Mouse (Mus musculus) heart, embryonic 16.5 days (tissue): ENCODE data around the gene Hip1r. TPM values are rescaled to one million over a fixed set of nuclear protein-coding genes. Genes with fewer than 3 reads are reported as not detected.

Source experiments
- ATAC-seq: fragments of 200-750 bp; cut with Nextera tagmentation; replicated peaks from 2 replicates; pipeline ENCODE4 v1.8.0; 2017; ENCODE audit warnings: moderate number of reproducible peaks; ENCODE audit not compliant: insufficient read depth, low FRiP score; ENCODE audit errors: extremely low read depth
- H3K27ac ChIP-seq: fragments of 300-500 bp; sonication (generic); 2 replicates; pipeline ENCODE4 v1.5.1; 2014; ENCODE audit warnings: mild to moderate bottlenecking, low read length, control low read depth, moderate library complexity
- H3K27me3 ChIP-seq: fragments of 300-500 bp; sonication (generic); 2 replicates; pipeline ENCODE4 v1.6.1; 2014; ENCODE audit warnings: low read length, mixed read lengths; ENCODE audit not compliant: control insufficient read depth, insufficient read depth
- H3K36me3 ChIP-seq: fragments of 300-500 bp; sonication (generic); 2 replicates; pipeline ENCODE4 v1.6.1; 2014; ENCODE audit not compliant: control insufficient read depth, insufficient read depth
- H3K4me1 ChIP-seq: fragments of 300-500 bp; sonication (generic); 2 replicates; pipeline ENCODE4 v1.6.1; 2014; ENCODE audit warnings: low read length, mixed read lengths; ENCODE audit not compliant: control insufficient read depth, insufficient read depth
- H3K4me2 ChIP-seq: fragments of 300-500 bp; sonication (generic); 2 replicates; pipeline ENCODE4 v1.6.1; 2014; ENCODE audit warnings: low read depth, mild to moderate bottlenecking, control low read depth, low read length
- H3K4me3 ChIP-seq: fragments of 300-500 bp; sonication (generic); 2 replicates; pipeline ENCODE4 v1.5.1; 2014; ENCODE audit warnings: mild to moderate bottlenecking, control low read depth, low read length
- H3K9ac ChIP-seq: fragments of 300-500 bp; sonication (generic); 2 replicates; pipeline ENCODE4 v1.6.1; 2014; ENCODE audit warnings: low read length, control low read depth
- H3K9me3 ChIP-seq: fragments of 300-500 bp; sonication (generic); replicated peaks from 2 replicates; pipeline ENCODE4 v1.6.1; 2016; ENCODE audit warnings: low read length; ENCODE audit not compliant: control insufficient read depth
- WGBS: fragments of 180-500 bp; shearing (Covaris S2); extraction: QIAGEN DNeasy Blood & Tissue Kit; methylation state at CpG from one replicate; pipeline ENCODE4 v1.1.7; 2014; 5-methylcytosine and 5-hydroxymethylcytosine counted together
- polyA plus RNA-seq: library from polyadenylated mRNA; unstranded; fragments of >200 nt; fragmentation: Nextera tagmentation; extraction: Ambion mirVana; gene quantifications from 2 replicates; pipeline ENCODE4 v1.2.1, GENCODE M21; 2015

The Hip1r gene
- polyA plus RNA-seq, 1 experiment from 2014 or later: 11.2 TPM

DNA sequence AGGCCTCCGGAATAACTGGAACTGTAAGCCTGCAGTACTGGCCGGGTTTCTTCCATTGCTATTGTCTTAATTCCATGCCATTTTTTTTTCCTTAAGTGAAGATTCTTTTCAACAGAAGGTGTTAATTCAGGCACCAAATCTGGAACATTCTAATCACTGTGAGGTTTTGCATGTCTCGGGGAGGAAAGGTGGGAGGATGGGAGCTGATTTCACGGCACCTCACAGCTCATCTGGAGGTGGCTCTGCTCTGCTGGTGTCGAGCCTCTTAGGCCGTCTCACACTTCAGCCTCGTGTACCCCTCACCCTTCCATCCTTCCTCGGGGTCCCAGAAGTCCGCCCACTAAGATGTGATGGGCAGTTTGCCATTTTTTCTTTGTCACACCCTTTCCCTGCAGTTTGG lies 67.7 kb downstream of the Hip1r start:
- no peak overlapping the region for H3K9ac ChIP-seq
- H3K27ac ChIP-seq: peak overlapping the region; percentile 30; the same call in 1 of the 2 replicates
- H3K36me3 ChIP-seq: no peaks in the 10 kb centered on the region
- H3K9me3 ChIP-seq: no peaks in the 10 kb centered on the region
- ATAC-seq: no peak
- WGBS: 43% methylated on average over 9 of the region's 9 CpGs
- no peaks in the 10 kb centered on the region for H3K27me3 ChIP-seq
- H3K4me3 ChIP-seq: no peak overlapping the region
- H3K4me1 ChIP-seq: peaks cover 16% of the 10 kb centered on the region
- H3K4me2 ChIP-seq: no peak overlapping the region

DNA sequence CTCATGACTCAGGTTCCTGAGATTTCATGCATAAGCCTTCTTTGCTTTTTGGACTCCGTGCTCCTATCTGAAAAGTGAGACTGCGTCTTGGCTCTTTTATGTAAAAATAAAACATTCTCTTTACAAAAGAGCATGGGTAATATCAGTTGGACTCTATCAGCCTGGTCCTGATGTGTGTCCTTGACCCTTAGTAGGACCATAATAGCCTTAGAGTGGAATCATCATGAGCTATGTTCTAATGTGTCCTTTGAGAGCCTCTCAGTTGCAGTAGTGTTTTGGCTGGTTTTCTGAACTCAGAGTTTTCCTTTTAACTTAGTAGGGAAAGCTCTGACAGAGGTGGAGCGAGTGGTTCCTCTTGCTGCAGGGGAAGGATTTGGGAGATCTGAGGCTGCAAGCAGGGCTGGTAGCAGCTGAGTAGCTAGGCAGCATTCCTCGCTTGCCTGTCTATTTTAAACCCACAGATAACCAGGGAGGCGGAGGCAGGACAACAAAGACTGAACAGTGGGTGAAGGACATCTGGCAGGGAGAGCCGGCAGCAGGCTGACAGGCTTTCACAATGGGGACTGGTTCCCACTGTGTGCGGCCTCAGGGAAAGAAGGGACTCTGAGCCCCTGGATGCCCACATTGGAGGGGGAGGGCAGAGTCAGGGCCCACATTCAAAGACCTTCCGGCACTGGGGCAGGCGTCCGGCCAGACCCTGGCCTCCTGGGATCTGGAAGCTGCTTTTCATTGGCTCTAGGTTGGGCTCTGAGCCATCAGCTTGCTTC lies 70.0 kb downstream of the Hip1r start:
- Histone ChIP-seq H3K9ac (peak overlapping the region; percentile 45), H3K4me1 (peaks cover 19% of the 10 kb centered on the region; the same call in 1 of the 2 replicates), H3K9me3 (no peaks in the 10 kb centered on the region), H3K4me2 (no peak overlapping the region), H3K4me3 (no peak overlapping the region), H3K27me3 (no peaks in the 10 kb centered on the region), H3K36me3 (no peaks in the 10 kb centered on the region), H3K27ac (peak overlapping the region; percentile 88)
- WGBS: 13% methylated on average over 10 of the region's 10 CpGs
- peak; percentile 84 for ATAC-seq

DNA sequence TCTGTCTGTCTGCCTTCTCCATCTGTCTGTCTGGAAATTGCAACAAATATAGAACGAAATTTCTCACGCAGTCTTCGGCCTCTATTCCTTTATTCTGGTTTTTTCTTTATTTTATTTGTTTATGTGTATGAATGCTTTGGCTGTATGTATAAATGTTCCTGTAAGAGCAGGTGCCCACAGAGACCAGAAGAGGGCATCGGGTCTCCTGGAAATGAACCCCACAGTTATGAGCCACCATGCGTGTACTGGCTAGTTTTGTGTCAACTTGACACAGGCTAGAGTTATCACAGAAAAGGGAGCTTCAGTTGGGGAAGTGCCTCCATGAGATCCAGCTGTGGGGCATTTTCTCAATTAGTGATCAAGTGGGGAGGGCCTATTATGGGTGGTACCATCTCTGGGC lies 70.6 kb downstream of the Hip1r start:
- Histone ChIP-seq H3K9ac (peak overlapping the region; percentile 1; the same call in 1 of the 2 replicates), H3K9me3 (no peaks in the 10 kb centered on the region), H3K27me3 (no peaks in the 10 kb centered on the region), H3K4me3 (no peak overlapping the region), H3K4me1 (peaks cover 19% of the 10 kb centered on the region; the same call in 1 of the 2 replicates), H3K4me2 (no peak overlapping the region), H3K27ac (peak overlapping the region; percentile 88), H3K36me3 (no peaks in the 10 kb centered on the region)
- WGBS: 59% methylated on average over 5 of the region's 5 CpGs
- ATAC-seq: no peak

DNA sequence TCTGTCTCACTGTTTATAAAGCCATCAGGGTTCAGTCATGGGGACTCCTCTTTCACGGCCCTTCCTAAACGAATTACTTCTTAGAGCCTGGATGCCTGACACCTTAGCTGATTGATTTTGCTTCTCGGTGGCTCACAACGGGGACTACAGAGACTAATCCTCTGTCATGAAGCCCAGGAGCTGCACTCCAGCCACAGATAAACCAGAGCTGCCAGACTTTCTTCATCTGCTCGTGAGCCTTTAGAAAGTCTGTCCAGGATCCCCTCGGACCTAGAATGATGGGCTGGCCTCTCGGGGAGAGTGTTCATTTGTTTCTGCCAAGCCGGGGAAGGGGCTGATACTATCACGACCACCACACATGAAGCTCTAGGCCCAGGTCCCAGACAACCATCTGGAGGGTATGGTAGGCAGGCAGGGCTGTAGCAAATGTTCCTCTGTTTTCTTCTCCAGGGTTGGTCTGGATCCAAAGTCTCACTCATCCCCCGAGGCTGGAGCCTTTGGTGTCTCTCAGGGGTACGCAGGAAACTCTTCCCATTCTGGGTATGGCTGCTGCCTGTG lies 72.1 kb downstream of the Hip1r start:
- H3K4me1 ChIP-seq: peaks cover 32% of the 10 kb centered on the region
- no peaks in the 10 kb centered on the region for H3K9me3 ChIP-seq
- H3K9ac ChIP-seq: no peak overlapping the region
- H3K4me3 ChIP-seq: no peak overlapping the region
- no peaks in the 10 kb centered on the region for H3K36me3 ChIP-seq
- H3K4me2 ChIP-seq: no peak overlapping the region
- WGBS: 38% methylated on average over 11 of the region's 11 CpGs
- no peak overlapping the region for H3K27ac ChIP-seq
- ATAC-seq: no peak
- no peaks in the 10 kb centered on the region for H3K27me3 ChIP-seq

DNA sequence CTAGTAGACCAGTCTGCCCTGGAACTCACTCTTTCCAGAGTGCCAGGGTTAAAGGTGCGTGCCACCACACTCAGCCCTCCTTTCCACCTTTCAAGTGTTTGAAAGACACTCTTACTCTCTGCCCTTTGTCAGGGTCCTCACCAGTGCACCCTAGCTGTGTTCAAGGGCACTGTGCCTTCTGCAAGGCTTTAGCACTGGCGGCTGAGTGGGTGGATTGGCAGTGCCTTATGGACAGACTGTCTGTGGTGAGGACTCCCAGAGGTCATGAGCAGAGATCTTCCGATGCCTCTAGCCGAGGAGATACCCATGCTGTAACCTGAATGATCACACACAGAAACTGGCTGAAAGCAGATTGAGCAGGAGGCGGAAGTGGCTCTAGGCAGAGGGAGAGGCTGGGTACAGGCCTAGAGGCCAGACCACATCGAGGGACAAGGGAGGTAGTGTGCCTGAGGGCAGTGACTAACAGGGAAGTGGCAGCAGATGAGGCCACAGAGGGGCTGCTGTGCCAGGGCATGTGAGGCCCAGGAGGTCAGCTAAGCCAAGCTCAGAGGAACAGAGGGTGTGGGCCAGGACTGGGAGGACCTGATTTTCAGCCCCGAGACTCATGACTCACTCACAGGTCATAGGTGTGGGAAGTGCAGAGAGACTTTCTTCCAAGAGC lies 73.4 kb downstream of the Hip1r start:
- H3K9ac ChIP-seq: peak overlapping the region; percentile 46

DNA sequence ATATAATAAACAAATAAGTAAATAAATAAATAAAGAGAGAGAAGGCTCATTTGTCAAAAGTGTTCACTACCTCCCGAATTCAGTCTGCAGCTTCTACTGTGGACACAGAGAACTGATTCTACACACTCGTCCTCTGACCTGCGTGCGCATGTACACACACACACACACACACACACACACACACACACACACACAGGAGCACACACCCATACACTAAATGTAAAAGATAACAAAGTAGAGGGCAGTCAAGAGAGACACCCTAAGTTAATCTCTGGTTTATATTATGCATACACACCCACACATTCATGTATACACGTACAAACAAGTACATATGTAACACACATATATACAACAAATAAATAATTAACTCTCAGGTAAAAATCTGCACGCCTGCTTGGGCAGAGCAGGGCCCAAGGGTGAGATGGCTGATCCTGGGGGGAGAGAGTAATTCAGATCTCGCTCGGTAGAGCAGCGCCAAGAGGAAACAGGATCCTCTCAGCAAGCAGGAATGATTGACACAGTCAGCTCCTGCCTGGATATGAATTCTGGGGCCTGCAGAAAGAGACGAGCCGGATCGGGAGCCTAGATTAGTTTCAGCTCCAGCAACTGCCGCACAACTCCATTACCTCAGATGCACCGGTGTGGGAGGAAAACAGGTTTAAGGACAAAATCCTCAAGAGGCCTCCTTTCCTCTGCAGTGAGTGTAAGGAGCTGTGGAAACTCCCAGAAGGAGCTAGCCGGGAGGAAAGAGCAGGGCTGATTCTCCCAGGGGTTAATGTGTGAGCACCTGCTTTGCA lies 76.0 kb downstream of the Hip1r start:
- Histone ChIP-seq H3K4me1 (peaks cover 31% of the 10 kb centered on the region), H3K4me2 (no peak overlapping the region; the same call in 1 of the 2 replicates), H3K9ac (peak overlapping the region; percentile 56)

More for the DNA sequence above, 73.4 kb downstream of the Hip1r start:
- 56% methylated on average over 7 of the region's 7 CpGs for WGBS
- H3K4me2 ChIP-seq: no peak overlapping the region
- H3K4me1 ChIP-seq: peaks cover 33% of the 10 kb centered on the region
- peak overlapping the region; percentile 21; the same call in 1 of the 2 replicates for H3K27ac ChIP-seq
- no peaks in the 10 kb centered on the region for H3K9me3 ChIP-seq
- H3K27me3 ChIP-seq: no peaks in the 10 kb centered on the region
- H3K36me3 ChIP-seq: no peaks in the 10 kb centered on the region
- no peak for ATAC-seq
- no peak overlapping the region for H3K4me3 ChIP-seq

DNA sequence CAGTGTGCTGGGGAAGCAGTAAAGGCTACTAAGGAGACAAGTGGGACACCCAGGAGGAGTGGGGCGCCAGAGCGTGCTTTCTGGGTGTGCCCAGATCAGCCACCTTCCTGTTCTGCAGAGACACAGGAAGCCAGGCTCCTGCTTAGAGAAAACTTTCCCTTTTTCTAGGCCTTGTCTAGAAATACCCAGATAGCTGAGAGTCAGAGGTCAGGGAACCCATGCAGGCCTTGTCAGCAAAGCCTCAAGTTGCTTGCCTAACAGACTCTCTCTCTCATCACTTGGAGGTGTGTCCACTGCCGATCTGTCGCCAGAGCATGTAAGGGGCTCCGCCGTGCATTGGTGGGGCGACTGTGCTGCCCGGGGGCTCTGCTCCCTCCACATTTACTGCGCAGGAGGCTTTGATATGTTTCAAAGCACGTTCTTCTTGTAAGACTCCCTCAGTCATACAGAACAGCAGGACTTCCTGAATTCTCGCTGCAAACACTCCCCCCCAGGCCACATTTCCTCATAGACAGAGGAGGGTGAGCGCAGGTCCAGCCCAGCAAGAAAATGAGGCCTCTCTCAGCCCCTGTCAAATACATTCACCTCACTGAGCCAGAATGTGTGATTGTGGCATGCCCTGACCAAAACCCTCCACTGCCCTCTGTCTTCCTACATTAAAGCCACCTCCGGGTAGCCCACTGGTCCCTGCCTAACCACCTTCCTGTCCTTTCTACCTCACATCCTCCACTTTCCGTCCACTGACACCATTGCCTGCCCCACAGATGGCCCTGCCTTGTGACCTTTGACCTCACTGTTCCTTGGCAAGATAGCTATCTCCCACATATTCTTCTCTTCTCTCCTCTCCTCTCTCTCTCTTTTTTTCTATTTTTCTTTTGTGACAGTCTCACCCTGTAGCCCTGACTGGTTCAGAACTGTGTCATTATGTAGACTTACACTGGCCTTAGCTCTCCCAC lies 76.9 kb downstream of the Hip1r start:
- Histone ChIP-seq H3K4me2 (peak overlapping the region; percentile 3; the same call in 1 of the 2 replicates), H3K4me1 (peaks cover 31% of the 10 kb centered on the region), H3K4me3 (no peak overlapping the region), H3K9ac (peak overlapping the region; percentile 56), H3K9me3 (no peaks in the 10 kb centered on the region), H3K27me3 (no peaks in the 10 kb centered on the region), H3K27ac (peak overlapping the region; percentile 78), H3K36me3 (no peaks in the 10 kb centered on the region)
- peak; percentile 53 for ATAC-seq
- WGBS: 28% methylated on average over 14 of the region's 14 CpGs

More for the DNA sequence above, 76.0 kb downstream of the Hip1r start:
- Histone ChIP-seq H3K27me3 (no peaks in the 10 kb centered on the region), H3K4me3 (no peak overlapping the region), H3K36me3 (no peaks in the 10 kb centered on the region), H3K9me3 (no peaks in the 10 kb centered on the region), H3K27ac (peak overlapping the region; percentile 78)
- ATAC-seq: no peak
- 45% methylated on average over 15 of the region's 15 CpGs for WGBS
